Mouse (Mus musculus): Measurements from ENCODE around the gene Ccnd3. TPM values are rescaled to one million over a fixed set of nuclear protein-coding genes. Genes with fewer than 3 reads are reported as not detected.
"Not testable (repeated sequence)": the region's sequence is repeated elsewhere in the genome, so short reads cannot be mapped to it uniquely, and the experiment has no call there.

Ccnd3 gene
- polyA plus RNA-seq, 1 experiment from 2014 or later: 294 TPM

GRCm38 (mm10) chr17:47484993-47485392 lies 19.9 kb upstream of the Ccnd3 start:
- Histone ChIP-seq H3K27me3 (no peaks in the 10 kb centered on the region), H3K4me3 (replicated peaks) (no peak overlapping the region), H3K27ac (peak overlapping the region; percentile 85), H3K36me3 (peaks cover 27% of the 10 kb centered on the region), H3K4me1 (peaks cover 24% of the 10 kb centered on the region), H3K4me2 (no peak overlapping the region), H3K9ac (no peak overlapping the region), H3K9me3 (replicated peaks) (no peaks in the 10 kb centered on the region)
- WGBS: 0% methylated on average over 3 of the region's 3 CpGs
- ATAC-seq (replicated peaks; ENCODE audit: low FRiP score): 0 out of 2 replicates have a peak, but pooled peaks have one; percentile 10

GRCm38 (mm10) chr17:47485791-47486190 lies 19.1 kb upstream of the Ccnd3 start:
- ATAC-seq (replicated peaks; ENCODE audit: low FRiP score): no peak
- Histone ChIP-seq H3K4me2 (no peak overlapping the region), H3K9ac (no peak overlapping the region), H3K4me1 (peaks cover 24% of the 10 kb centered on the region), H3K27ac (peak overlapping the region; percentile 85), H3K9me3 (replicated peaks) (no peaks in the 10 kb centered on the region), H3K4me3 (replicated peaks) (no peak overlapping the region), H3K36me3 (peaks cover 35% of the 10 kb centered on the region), H3K27me3 (no peaks in the 10 kb centered on the region)
- 83% methylated on average over 3 of the region's 3 CpGs for WGBS

GRCm38 (mm10) chr17:47490791-47491190 lies 14.1 kb upstream of the Ccnd3 start:
- WGBS: 87% methylated on average over 9 of the region's 9 CpGs

GRCm38 (mm10) chr17:47492731-47493130 lies 12.1 kb upstream of the Ccnd3 start:
- H3K9me3 ChIP-seq (replicated peaks): no peaks in the 10 kb centered on the region
- no peaks in the 10 kb centered on the region for H3K4me1 ChIP-seq
- no peak overlapping the region for H3K9ac ChIP-seq
- 76% methylated on average over 6 of the region's 6 CpGs for WGBS
- no peak overlapping the region for H3K27ac ChIP-seq
- no peaks in the 10 kb centered on the region for H3K27me3 ChIP-seq
- ATAC-seq (replicated peaks; ENCODE audit: low FRiP score): no peak
- no peak overlapping the region for H3K4me2 ChIP-seq
- H3K36me3 ChIP-seq: peaks cover 99% of the 10 kb centered on the region
- no peak overlapping the region for H3K4me3 ChIP-seq (replicated peaks)

More at GRCm38 (mm10) chr17:47490791-47491190, 14.1 kb upstream of the Ccnd3 start:
- Histone ChIP-seq H3K4me3 (replicated peaks) (no peak overlapping the region), H3K9ac (no peak overlapping the region), H3K36me3 (peaks cover 85% of the 10 kb centered on the region), H3K9me3 (replicated peaks) (no peaks in the 10 kb centered on the region), H3K4me1 (peaks cover 4% of the 10 kb centered on the region), H3K27me3 (no peaks in the 10 kb centered on the region), H3K27ac (no peak overlapping the region), H3K4me2 (no peak overlapping the region)
- no peak for ATAC-seq (replicated peaks; ENCODE audit: low FRiP score)

GRCm38 (mm10) chr17:47493653-47494052 lies 11.2 kb upstream of the Ccnd3 start:
- ATAC-seq (replicated peaks; ENCODE audit: low FRiP score): no peak

GRCm38 (mm10) chr17:47494132-47494531 lies 10.7 kb upstream of the Ccnd3 start:
- 91% methylated on average over 11 of the region's 11 CpGs for WGBS
- no peak overlapping the region for H3K9ac ChIP-seq
- H3K27ac ChIP-seq: no peak overlapping the region
- peaks cover 98% of the 10 kb centered on the region for H3K36me3 ChIP-seq
- no peaks in the 10 kb centered on the region for H3K4me1 ChIP-seq
- ATAC-seq (replicated peaks; ENCODE audit: low FRiP score): no peak
- H3K27me3 ChIP-seq: no peaks in the 10 kb centered on the region
- no peaks in the 10 kb centered on the region for H3K9me3 ChIP-seq (replicated peaks)
- no peak overlapping the region for H3K4me3 ChIP-seq (replicated peaks)
- no peak overlapping the region for H3K4me2 ChIP-seq

More at GRCm38 (mm10) chr17:47493653-47494052, 11.2 kb upstream of the Ccnd3 start:
- no peak overlapping the region for H3K9ac ChIP-seq
- H3K27ac ChIP-seq: no peak overlapping the region
- H3K4me3 ChIP-seq (replicated peaks): no peak overlapping the region
- H3K9me3 ChIP-seq (replicated peaks): no peaks in the 10 kb centered on the region
- 90% methylated on average over 6 of the region's 6 CpGs for WGBS
- no peaks in the 10 kb centered on the region for H3K4me1 ChIP-seq
- no peaks in the 10 kb centered on the region for H3K27me3 ChIP-seq
- peaks cover 98% of the 10 kb centered on the region for H3K36me3 ChIP-seq
- H3K4me2 ChIP-seq: no peak overlapping the region

GRCm38 (mm10) chr17:47501531-47501930 lies 3.3 kb upstream of the Ccnd3 start:
- Histone ChIP-seq H3K27me3 (no peaks in the 10 kb centered on the region), H3K4me1 (peaks cover 35% of the 10 kb centered on the region), H3K9me3 (replicated peaks) (no peaks in the 10 kb centered on the region), H3K9ac (peak overlapping the region; percentile 71), H3K4me2 (peak overlapping the region; percentile 92), H3K36me3 (peaks cover 40% of the 10 kb centered on the region), H3K27ac (0 out of 2 replicates have a peak overlapping the region, but pooled peaks have one; percentile 50), H3K4me3 (replicated peaks) (peak overlapping the region; percentile 69)
- ATAC-seq (replicated peaks; ENCODE audit: low FRiP score): no peak
- 6% methylated on average over 11 of the region's 11 CpGs for WGBS

GRCm38 (mm10) chr17:47501946-47502706 lies 2.7 kb upstream of the Ccnd3 start, which contains the start of gene Taf8:
Gene Taf8, minus strand, starts transcription at chr17:47502292.
- H3K36me3 ChIP-seq: peaks cover 34% of the 10 kb centered on the region
- peak within 1 kb of the TSS; percentile 69 for H3K4me3 ChIP-seq (replicated peaks)
- 1% methylated on average over 40 of the region's 40 CpGs for WGBS
- no peaks in the 10 kb centered on the region for H3K27me3 ChIP-seq
- H3K4me1 ChIP-seq: peaks cover 35% of the 10 kb centered on the region
- H3K9me3 ChIP-seq (replicated peaks): no peaks in the 10 kb centered on the region
- peak within 1 kb of the TSS; percentile 92 for H3K4me2 ChIP-seq
- peak; percentile 94 for ATAC-seq (replicated peaks; ENCODE audit: low FRiP score)
- H3K9ac ChIP-seq: peak within 1 kb of the TSS; percentile 71
- peak within 1 kb of the TSS; percentile 74 for H3K27ac ChIP-seq

GRCm38 (mm10) chr17:47502707-47503045 lies 2.2 kb upstream of the Ccnd3 start:
- peak overlapping the region; percentile 92 for H3K4me2 ChIP-seq
- 81% methylated on average over 6 of the region's 6 CpGs for WGBS
- H3K4me3 ChIP-seq (replicated peaks): peak overlapping the region; percentile 69; the same call in 1 of the 2 replicates
- not testable (repeated sequence) for H3K9ac ChIP-seq; H3K27me3 ChIP-seq; ATAC-seq (replicated peaks; ENCODE audit: low FRiP score); H3K9me3 ChIP-seq (replicated peaks)
- peaks cover 29% of the 10 kb centered on the region for H3K36me3 ChIP-seq
- H3K4me1 ChIP-seq: peaks cover 40% of the 10 kb centered on the region
- H3K27ac ChIP-seq: peak overlapping the region; percentile 42; the same call in 1 of the 2 replicates

GRCm38 (mm10) chr17:47503689-47504088 lies 1.2 kb upstream of the Ccnd3 start:
- Histone ChIP-seq H3K36me3 (peaks cover 21% of the 10 kb centered on the region), H3K27me3 (no peaks in the 10 kb centered on the region), H3K9ac (0 out of 2 replicates have a peak overlapping the region, but pooled peaks have one; percentile 53), H3K4me2 (no peak overlapping the region), H3K4me1 (peaks cover 49% of the 10 kb centered on the region), H3K4me3 (replicated peaks) (no peak overlapping the region), H3K27ac (0 out of 2 replicates have a peak overlapping the region, but pooled peaks have one; percentile 76), H3K9me3 (replicated peaks) (no peaks in the 10 kb centered on the region)
- no peak for ATAC-seq (replicated peaks; ENCODE audit: low FRiP score)

- Histone ChIP-seq H3K27me3 (no peaks in the 10 kb centered on the region), H3K4me2 (peak overlapping the region; percentile 80), H3K27ac (peak overlapping the region; percentile 76), H3K4me3 (replicated peaks) (peak overlapping the region; percentile 50; the same call in 1 of the 2 replicates), H3K4me1 (peaks cover 51% of the 10 kb centered on the region), H3K36me3 (peaks cover 15% of the 10 kb centered on the region), H3K9ac (peak overlapping the region; percentile 53), H3K9me3 (replicated peaks) (no peaks in the 10 kb centered on the region)
- WGBS: 72% methylated on average over 5 of the region's 5 CpGs
- no peak for ATAC-seq (replicated peaks; ENCODE audit: low FRiP score)
These were observed 623 bp upstream of the Ccnd3 start for GRCm38 (mm10) chr17:47504228-47504627.

GRCm38 (mm10) chr17:47505566-47505965 lies 715 bp downstream of the Ccnd3 start:
- H3K9me3 ChIP-seq (replicated peaks): no peaks in the 10 kb centered on the region
- H3K36me3 ChIP-seq: peaks cover 4% of the 10 kb centered on the region
- H3K27me3 ChIP-seq: no peaks in the 10 kb centered on the region
- peak overlapping the region; percentile 53 for H3K9ac ChIP-seq
- no peak for ATAC-seq (replicated peaks; ENCODE audit: low FRiP score)
- peak overlapping the region; percentile 76; the same call in 1 of the 2 replicates for H3K27ac ChIP-seq
- H3K4me2 ChIP-seq: peak overlapping the region; percentile 80
- peak overlapping the region; percentile 50 for H3K4me3 ChIP-seq (replicated peaks)
- H3K4me1 ChIP-seq: peaks cover 54% of the 10 kb centered on the region
- 69% methylated on average over 2 of the region's 2 CpGs for WGBS

All from kidney, embryonic 15.5 days (tissue).